Mouse (Mus musculus) CD4-positive, CD25-positive, alpha-beta regulatory T cell, adult 2 months (primary cell): ENCODE results near the gene Ell.

Source experiments
- DNase-seq: peaks from one replicate; pipeline ENCODE4 v3.0.0-alpha.2; 2012; ENCODE audit warnings: low read depth, low spot score

Gene Ell

DNA sequence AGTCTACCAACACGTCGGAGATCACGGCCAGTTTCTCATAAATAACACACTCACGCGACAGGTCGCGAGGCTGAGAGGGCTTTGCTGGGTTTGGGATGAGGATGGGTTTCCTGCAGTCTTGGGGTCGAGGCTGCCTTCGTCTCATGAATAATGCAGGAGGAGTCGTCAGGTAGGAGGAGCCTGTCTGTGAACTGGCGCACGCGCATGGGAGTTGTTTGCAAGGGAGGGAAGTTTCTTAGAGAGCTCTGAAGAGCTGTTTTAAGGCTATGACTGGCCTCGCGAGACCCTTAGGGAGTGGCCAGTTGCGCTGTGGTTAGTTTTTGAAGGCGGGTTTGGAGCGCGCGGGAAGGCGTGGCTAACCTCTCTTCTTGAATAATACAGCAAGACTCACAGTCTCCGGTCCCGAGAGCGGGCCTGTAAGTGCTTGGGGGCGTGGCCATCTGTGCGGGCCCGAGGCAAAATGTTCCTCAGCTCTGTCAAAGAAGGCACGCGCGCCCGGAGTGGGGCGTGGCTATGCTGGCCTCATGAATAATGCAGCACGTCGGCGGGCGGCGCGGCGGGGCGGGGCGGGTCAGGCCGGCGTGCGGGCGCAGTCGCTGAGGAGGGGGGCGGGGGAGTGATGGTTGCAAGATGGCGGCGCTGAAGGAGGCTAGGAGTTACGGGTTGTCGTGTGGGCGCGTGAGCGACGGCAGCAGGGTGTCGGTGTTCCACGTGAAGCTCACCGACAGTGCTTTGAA, at the start of gene Ell:
Gene Ell (plus strand): TSS at position 381 of the 737 bp plus-strand sequence.
- peak; percentile 100 for DNase-seq

DNA sequence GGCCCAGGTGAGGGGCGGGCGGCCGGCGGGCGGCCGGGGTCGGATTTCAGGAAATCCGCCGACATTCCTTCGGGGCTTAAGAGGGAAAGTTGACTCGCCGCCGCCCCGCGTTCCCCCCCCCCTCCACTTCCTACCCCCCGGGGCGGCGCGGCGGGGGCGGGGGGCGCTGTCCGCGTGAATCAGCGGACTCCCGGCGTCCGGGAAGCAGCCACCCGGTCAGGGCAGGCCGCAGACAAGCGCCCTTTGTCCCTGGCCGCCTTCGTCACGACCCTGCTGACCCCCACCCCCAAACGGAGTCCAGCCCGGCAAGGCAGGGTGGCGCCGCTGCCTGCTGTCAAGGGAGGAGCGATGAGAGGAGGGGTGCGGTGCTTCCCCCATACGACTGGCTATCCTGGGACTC, 49.7 kb upstream of the Ell start:
- no peak for DNase-seq

DNA sequence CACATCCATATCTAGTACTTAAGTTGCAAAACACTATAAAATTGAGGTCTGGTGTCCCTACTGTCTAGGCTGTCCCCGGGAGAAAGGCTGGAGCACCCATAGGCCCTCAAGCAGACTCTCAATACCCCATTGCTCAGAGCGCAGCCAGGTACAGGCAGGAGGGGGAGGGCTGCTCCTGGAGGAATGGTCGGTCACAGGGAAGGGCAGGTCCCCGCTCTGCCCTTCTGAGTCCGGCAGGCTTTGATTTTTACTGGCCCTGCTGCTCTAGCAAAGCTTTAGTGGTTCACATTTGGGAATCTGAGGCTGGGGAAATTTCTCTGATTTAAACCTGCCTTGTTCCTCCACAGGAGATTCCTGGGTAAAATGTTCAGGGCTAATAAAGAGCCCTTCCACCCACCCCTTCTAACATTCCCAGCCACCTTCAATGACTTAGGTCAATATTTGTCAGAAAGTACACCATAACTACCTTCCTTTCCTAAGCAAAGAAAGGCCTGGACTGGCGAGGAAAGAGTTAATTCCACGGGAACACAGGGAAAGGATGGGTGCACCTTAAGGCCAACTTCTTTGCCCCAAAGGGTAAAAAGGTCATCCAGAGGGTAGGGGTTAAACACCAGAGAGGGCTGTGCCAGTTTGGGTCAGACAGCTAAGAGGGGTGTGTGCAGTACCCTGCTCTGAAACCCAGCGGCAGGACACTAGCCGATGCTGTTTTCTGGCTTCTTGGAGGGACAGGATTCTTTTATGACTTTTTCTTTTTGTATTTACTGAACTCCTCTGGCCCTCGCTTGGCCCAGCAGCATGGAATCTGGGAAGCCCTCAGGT, 49.0 kb upstream of the Ell start:
- DNase-seq, result no peak

DNA sequence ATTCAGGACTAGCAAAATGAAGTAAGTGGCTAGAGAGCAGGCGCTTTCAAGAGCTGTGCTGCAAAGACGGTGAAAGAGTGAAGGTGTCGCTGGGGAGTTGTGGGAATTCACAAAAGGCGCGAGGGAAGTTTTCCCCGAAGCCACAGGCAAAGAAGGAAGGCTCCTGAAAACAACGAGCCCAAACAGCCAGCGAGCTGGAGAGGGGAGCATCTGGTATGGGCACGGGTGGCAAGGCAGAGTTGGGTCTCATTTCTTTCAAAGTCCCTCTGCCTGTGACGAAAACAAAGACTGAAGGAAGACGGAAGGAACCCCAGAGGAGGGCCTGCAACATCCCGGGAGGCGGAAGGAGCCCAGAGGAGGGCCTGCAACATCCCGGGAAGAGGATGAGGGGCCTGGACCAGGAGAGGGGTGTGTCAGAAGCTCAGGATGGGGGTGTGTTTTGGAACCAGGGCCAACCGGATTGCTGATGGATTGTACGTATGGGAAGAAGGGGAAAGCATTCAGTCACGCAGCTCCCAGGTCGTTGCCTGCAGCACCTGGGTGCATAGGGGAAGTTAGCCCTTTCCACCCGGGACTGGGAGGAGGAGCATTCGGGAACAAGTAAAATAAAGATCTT, 48.3 kb upstream of the Ell start:
- no peak for DNase-seq

DNA sequence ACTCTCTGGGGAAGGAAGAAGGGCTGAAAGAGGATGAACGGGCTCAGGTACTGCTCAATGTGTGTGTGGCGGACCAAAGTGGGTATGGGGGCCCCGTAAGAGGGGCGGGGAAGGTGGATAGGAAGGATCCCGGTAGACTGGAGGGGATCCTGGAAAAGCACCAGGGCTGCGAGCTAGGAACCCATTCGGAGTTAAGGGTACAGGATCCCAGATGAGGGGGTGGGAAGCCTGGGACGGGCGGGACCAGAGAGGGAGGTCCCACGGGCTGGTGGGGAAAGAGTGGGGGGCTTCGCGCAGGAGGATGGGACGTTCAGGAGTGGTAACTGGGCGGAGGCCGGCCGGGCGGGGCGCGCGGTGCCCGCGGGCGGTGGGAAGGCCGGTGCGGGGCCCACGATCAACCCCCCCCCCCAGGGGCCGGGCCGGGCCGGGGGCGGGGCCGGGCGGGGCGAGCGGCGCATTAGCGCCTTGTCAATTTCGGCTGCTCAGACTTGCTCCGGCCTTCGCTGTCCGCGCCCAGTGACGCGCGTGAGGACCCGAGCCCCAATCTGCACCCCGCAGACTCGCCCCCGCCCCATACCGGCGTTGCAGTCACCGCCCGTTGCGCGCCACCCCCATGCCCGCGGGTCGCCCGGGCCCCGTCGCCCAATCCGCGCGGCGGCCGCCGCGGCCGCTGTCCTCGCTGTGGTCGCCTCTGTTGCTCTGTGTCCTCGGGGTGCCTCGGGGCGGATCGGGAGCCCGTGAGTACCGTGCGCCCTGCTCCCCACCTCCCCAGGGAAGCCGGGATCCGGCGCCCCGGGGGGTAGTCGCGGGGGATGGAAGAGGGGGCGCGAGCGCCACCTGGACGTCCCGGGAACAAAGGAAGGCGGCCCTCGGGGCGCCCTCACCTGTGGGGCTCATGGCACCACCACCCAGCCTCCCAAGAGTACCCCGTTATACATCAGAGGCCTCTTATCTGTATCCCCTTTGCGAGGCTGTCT, 46.3 kb upstream of the Ell start, which contains the start of gene Crlf1:
Gene Crlf1 (plus strand): TSS at position 495 of the 977 bp plus-strand sequence.
- no peak for DNase-seq

DNA sequence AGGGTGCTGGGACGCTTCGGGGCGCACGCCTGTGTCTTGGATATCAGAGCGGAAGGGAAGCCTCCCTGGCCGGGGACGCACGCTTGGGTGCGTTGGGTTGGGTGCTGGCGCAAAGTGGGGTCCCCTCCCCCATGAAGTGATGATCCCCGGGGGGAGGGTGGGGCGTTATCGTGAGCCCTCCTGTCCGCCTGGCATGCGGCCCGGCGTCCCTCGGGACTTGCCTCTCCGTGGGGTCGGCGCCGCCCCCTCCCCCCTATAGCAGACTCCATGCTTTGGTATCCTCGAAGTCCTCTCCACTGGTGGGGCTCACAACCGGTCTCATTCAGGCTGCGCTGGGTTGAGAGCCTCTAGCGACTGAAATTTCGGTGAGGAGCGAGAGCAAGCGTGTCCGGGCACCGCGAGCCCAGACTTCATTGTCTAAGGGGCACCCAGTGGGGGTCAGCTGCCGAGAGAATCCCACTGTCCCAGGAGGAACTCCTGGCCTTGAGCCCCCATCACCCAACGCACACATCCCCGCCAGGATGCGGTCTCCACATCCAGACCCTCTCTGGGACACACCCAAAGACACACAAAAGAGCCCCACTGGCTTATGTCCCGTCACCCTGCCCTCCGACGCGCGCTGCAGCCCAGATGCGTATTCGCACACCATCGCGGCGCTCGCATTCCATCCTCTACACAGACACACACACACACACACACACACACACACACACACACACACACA, 45.4 kb upstream of the Ell start:
- DNase-seq, result no peak

DNA sequence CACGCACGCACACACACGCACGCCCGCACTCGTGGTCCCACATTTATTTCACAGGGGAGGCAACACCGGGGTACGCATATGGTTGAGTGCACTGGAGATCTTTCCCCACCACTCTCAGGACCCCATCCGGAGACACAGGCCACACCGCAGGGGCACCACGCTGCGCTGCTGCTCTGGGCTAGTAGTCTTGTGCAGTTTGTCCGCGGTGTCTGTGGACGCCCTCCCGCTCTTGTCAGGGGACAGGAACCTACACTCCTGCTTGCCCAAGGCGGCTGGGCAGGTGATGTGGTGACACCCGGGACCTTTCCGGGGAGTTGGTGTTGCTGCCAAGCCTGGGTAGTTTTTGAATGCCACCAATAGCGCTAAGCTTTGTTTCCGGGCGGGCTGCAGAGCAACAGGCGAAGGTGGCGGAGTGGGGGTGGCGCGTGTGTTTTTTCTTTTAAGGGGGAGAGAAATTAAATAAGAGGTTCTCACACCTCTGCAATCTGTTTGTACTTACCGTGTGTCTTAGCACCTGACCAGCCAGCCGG, 44.8 kb upstream of the Ell start:
- DNase-seq, result peak; percentile 35

DNA sequence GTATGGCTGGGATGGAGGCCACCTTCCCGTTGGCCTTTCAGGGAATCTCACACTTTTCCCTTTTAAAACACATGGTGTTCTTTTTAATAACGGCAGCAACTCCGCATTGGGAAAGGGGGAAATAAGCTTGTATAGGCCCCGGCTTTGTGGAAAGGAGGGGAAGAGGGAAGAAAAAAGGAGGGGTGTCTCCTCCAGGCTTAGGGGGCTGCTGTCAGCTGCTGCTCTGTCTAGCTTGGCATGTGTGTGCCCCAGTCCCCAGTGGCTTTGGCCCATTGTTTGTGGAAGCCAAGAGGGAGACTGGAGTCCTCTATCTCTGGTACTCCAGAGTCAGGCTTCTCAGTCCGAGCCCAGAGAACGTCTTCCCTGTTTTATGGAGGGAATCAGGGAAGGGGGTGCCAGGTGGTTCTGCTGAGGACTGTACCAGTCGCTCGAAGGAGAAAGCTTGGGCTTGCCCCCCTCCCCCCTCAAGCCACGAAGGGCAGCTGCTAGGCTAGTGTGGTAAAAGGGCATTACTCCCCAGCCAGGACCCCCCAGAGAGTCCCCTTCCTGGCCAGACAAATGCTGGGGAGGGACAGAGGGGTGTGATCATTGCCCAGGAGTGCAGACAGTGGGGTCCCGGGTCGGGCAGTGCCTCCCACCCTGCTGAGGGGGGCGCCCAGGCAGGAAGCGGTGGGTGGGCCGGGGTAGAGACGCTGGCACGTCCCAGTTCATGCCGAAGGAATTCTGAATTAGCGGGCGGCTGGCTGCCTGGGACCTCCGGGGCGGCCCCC, 44.1 kb upstream of the Ell start:
- no peak for DNase-seq

DNA sequence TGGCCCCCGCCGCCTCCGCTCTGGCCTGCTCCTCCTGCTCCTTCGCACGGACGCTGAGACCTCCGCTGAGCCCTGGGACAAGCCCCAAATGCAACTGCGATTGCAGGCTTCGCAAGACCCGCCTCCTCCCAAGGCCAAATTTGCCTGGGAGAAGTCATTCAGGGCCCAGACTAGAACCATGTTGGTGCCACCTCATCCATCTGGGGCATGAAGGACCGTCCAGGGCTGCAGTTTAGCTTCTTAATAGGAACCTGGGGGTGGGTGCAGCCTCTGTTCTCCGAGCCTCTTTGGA, 43.5 kb upstream of the Ell start:
- no peak for DNase-seq

DNA sequence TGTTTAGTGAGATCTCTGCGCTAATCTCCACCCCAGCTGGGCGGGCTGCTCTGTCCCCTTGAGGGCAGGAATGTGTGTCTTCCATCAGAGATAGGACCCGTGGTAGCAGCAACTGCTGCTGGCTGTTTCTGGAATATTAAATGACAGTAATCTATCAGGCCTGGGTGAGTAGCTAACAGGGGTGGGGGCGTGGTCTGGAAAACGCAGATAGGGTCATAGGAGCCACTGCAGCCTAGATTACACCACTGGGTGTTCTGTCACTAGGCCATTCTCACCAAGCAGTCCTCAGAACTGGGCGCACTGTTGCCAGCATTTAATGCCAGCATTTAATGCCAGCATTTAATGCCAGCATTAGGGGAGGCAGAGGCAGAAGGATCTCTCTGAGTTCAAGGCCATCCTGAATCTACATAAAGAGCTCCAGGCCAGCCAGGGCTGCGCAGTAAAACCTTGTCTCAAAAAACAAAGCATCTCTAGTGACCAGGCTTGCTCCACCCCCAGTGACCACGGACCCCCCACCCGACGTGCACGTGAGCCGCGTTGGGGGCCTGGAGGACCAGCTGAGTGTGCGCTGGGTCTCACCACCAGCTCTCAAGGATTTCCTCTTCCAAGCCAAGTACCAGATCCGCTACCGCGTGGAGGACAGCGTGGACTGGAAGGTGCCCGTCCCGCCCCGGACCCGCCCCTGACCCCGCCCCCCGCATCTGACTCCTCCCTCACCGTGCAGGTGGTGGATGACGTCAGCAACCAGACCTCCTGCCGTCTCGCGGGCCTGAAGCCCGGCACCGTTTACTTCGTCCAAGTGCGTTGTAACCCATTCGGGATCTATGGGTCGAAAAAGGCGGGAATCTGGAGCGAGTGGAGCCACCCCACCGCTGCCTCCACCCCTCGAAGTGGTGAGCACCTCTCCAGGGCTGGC, 38.6 kb upstream of the Ell start:
- peak; percentile 75 for DNase-seq

DNA sequence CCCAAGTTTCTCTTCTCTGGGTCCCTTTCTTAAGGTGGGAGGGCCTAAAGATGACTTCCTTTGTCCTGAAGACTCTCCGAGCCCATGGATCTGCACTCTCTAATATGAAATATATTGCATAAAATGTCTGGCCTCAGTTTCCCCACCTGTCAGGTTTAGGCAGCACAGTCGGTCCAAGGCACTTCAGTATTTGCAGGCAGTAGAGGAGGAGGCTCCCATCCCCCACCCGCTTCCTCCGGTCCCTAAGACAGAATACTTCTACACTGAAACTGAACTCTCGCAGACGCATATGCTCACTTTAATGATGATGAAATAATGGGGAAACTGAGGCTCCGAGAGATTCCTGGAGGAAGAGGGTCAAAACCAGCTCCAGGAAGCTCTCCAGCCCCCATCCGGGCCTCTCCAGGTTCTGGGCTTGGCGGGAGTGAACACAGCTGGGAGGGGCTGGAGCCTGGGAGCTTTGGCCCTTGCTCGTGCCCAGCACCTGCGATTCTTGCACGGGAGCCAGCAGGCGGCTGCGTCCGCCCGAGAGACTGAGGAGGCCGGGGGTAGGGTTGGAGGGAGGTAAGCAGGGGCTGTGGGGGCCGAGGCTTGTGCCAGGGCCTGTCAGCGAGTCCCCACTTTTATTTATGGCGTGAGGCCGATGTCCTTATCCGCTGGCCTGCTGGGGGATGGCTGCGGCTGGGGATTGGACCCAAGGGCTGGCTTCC, 37.3 kb upstream of the Ell start:
- DNase-seq, result no peak

DNA sequence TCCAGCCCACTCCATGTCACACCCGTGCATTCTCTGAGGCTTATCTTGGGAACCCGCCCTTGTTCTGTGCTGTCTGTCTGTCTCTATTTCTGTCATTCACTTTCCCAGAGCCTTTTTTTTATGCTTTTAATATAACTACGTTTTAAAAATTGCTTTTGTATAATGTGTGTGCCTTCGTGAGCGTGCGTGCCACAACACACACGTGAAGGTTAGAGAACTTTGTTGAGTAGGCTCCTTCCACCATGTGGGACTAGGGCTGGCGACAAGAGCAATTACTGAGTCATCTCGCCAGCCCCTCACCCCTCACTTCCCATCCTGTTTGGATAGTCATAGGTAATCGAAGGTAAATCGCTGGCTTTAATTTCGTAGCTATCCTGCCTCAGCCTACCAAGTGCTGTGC, 36.7 kb upstream of the Ell start:
- DNase-seq, result no peak

DNA sequence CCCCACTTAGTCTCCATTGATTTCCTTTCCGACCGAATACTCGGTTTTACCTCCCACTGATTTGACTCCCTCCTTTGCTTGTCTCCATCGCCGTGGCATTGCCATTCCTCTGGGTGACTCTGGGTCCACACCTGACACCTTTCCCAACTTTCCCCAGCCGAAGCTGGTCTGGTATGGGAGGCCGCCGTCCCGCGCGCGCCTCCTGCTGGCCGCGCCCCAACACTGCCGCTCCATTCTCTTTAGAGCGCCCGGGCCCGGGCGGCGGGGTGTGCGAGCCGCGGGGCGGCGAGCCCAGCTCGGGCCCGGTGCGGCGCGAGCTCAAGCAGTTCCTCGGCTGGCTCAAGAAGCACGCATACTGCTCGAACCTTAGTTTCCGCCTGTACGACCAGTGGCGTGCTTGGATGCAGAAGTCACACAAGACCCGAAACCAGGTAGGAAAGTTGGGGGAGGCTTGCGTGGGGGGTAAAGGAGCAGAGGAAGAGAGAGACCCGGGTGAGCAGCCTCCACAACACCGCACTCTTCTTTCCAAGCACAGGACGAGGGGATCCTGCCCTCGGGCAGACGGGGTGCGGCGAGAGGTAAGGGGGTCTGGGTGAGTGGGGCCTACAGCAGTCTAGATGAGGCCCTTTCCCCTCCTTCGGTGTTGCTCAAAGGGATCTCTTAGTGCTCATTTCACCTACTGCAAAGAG, 36.1 kb upstream of the Ell start:
- DNase-seq, result peak; percentile 82

DNA sequence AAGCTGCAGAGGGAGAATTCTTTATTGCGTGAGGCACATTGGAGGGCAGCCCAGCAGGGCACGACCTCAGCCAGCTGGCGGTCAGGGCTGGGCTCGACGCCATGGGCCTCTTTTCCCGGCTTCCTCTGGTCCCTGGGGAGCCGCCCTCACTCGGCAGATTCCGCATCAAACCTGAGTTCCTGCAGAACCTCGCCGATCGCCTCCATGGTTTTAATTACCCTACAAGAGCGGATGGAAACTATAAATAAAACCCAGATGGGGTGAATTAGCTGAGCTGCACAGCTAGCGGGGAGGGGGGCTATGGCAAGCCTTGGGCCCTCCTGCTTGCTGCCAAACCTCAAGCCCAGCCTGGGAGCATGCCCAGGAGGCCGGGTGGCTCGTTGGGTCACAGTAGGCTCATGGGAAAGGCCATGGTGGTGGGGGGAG, 35.0 kb upstream of the Ell start:
- DNase-seq, result no peak

DNA sequence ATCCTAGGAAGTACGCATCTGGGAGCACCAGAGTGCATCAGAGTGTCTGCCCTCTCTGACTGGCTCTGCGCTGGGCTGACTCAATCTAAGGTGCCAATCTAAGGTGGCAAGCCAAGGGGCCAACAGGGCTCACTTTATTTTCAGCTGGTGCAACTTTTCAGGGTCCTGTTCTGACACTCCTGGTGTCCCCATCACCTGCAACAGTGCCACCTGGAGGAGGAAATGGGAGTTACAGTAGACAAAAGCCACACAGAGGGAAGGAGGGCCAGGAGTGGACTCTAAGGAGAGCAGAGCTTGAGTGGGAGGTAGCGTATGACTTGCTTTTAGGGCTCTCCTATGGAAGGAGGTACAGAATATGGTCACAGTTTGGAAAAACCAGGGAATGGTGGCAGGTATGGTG, 34.4 kb upstream of the Ell start:
- DNase-seq, result peak; percentile 86

DNA sequence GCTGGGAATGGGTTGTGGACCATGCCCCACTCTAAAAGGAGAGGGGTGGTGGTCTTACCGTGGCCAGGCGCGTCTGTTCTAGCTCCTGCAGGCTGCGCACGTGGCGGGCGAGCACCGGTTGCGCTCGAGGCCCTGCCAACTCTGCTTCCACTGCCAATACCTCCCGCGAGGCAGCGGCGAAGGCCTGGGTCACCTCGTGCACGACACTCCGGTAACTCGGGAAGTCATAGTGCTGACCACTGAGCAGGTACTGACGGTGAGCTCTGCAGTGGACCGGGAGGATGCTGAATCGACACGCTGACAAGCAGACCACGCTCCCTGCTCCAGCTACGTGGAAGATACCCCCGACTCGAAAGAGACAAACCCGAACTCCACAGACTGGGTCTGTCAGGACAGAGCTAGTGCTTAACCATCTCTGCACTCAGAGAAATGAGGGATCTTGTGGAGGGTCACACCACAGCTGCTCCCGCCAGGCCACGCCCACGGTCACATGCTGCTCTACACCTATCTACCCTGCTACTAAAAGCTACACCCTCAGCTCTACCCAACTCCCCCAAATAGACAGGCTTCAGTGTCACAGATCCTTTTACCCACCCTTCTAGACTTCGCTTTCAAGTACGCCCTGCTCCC, 33.4 kb upstream of the Ell start:
- no peak for DNase-seq
